Mouse (Mus musculus): ENCODE results near the gene Fcgr1. TPM values are rescaled to one million over a fixed set of nuclear protein-coding genes. Genes with fewer than 3 reads are reported as not detected.

Fcgr1 gene
- total RNA-seq, 2 experiments from 2014 or later = 15.7 to 24.5 TPM

- ATAC-seq (ENCODE audit: poor library complexity, severe bottlenecking) = no peak
These were observed 19.9 kb downstream of the Fcgr1 start for GRCm38 (mm10) chr3:96273591-96274465.

GRCm38 (mm10) chr3:96269511-96270474 lies 24.0 kb downstream of the Fcgr1 start, which contains the start of gene Hist2h2bb:
Gene Hist2h2bb (plus strand): TSS chr3:96269752.
- peak; percentile 87 for ATAC-seq (ENCODE audit: poor library complexity, severe bottlenecking)

- ATAC-seq (ENCODE audit: poor library complexity, severe bottlenecking) = peak; percentile 22
These were observed 24.9 kb downstream of the Fcgr1 start for GRCm38 (mm10) chr3:96268776-96269378.

DNA sequence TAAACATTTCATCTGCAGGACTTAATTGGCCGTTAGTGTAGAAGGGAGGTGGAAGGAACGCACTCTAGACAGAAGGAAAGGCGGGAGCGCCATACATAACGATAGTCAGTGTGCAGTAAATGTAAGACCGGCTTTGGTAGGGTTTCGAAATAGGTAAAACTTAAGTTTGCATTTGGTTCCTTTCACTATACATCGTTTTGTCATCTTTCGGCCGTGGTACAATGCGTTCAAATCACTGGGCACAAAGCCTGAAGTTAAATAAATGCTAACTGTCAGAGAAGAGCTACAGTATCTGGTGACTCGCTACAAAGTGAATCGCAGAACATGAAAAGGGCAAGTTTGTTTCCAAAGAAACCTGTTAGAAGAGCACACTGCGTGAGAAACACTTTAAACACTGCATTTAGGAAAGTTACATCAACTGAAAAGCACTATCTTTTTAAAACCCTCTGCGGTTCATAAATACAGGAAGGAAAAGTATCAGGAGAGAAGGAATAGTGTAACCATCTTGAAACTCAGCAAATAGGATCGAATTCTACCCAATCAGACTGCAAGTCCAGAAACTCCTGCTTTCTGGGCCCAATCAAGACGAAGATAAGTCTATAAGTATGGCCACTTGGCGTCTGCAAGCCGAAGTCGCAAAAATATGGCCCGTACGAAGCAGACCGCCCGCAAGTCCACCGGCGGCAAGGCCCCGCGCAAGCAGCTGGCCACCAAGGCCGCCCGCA lies 25.6 kb downstream of the Fcgr1 start, which contains the start of gene Hist2h3b:
Hist2h3b (plus strand) TSS at position 604 of the 725 bp plus-strand sequence.
- peak; percentile 50 for ATAC-seq (ENCODE audit: poor library complexity, severe bottlenecking)

- ATAC-seq (ENCODE audit: poor library complexity, severe bottlenecking) = no peak
These were observed 26.2 kb downstream of the Fcgr1 start for GRCm38 (mm10) chr3:96267541-96267940.

DNA sequence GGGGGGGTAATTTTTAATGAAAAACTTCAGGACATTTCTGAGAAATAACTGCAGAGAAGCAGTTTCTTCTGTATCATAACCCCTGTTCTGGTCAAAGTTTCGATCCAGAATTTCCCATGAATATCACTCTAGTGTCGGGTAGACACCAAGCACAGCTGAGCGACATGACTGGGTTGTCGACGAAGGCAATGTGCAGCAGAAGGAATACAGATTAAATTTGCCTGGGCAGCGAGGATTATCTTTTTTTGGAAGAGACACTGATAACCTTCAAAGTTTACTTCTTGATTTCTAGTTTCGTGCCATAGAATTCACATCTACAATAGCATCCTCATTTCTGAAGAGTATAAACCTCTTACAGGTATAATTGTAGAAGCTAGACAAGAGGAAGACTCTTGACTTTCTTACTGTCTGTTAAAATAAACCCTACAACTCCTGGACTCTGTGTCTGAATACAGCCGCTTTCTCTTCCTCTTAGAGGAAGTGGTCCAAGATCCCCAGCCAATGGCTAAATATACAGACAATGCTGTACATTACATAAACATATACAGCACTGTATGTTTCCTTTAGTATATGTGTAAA lies 27.5 kb downstream of the Fcgr1 start:
- ATAC-seq (ENCODE audit: poor library complexity, severe bottlenecking) = no peak

DNA sequence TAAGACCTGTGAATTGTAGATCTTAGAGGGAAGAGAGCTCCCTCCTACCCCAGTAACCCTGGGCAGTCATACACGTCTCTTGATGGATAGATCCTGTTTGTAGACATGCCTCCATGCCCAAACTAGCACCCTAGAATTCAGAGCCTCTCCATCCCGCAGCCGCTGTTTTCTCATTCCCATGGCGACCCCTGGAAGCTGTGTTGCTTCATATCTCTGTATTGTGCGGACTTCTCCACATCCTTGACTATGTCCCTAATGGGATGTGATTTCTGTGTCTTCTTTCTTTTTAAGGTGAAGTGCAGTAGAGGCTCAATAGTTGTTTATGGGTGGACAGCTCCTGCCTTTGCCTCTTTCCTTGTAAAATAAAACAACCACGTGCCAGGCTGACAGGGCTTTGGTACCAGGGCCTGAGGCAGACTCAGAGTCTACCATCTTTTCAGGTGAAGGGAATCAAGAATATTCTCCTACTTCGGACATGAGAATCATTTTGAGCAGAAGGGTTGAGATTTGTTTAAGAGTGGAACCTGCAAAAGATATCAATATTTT lies 29.3 kb downstream of the Fcgr1 start:
- no peak for ATAC-seq (ENCODE audit: poor library complexity, severe bottlenecking)

- ATAC-seq (ENCODE audit: poor library complexity, severe bottlenecking) = 0 out of 2 replicates have a peak, but pooled peaks have one; percentile 7
These were observed 30.0 kb downstream of the Fcgr1 start for GRCm38 (mm10) chr3:96263558-96264403.

DNA sequence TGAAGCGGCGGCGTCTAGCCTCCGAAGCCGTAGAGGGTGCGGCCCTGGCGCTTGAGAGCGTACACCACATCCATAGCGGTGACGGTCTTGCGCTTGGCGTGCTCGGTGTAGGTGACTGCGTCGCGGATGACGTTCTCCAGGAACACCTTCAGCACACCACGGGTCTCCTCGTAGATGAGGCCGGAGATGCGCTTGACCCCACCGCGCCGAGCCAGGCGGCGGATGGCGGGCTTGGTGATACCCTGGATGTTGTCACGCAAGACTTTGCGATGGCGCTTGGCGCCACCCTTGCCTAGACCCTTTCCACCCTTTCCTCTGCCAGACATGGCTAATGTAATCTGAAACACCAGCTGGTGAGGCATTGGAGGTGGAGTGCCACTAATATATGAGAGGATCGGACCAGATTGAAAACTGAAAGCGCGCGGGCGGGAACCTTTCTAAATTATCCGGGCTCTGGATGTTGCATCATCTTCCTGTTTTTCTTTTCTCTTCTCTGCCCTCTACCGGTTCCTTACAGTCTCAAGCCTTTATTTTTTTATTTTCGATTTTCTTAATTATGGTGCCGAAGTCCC lies 30.7 kb downstream of the Fcgr1 start, which contains the start of gene Hist2h4:
Hist2h4 (minus strand) TSS at position 333 of the 572 bp plus-strand sequence.
- ATAC-seq (ENCODE audit: poor library complexity, severe bottlenecking) = peak; percentile 79

DNA sequence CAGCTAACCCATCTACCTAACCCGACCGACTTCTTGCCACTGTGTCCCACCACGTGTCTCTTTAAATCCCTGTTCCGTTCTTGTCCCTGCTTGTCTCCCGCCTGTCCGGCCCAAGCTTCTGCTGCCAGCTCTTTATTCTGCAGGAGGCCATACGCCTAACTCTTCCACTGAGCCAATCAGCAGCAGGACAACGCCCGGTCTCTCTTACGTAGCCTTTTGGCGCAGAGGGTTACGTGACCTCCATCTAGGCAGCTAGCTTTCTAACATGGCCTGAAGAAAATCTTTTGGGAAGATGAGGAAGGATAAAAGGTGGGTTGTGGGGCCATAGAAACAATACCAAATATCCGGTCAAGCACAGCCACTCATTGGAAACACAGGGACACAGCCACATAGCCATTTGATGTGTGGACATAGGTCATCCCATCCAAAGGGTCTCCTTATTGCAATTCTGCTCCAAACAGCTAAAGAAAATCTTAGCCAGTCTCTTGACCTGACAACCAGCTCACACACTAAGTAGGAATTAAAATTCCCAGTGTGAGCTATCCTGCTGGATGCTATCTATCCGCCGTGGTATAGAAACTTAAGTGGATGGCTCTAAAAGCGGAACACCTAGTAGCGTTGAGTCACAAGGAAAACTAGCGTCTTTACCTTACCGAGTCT lies 31.4 kb downstream of the Fcgr1 start:
- peak; percentile 79 for ATAC-seq (ENCODE audit: poor library complexity, severe bottlenecking)

- no peak for ATAC-seq (ENCODE audit: poor library complexity, severe bottlenecking)
These were observed 32.1 kb downstream of the Fcgr1 start for GRCm38 (mm10) chr3:96261623-96262022.

DNA sequence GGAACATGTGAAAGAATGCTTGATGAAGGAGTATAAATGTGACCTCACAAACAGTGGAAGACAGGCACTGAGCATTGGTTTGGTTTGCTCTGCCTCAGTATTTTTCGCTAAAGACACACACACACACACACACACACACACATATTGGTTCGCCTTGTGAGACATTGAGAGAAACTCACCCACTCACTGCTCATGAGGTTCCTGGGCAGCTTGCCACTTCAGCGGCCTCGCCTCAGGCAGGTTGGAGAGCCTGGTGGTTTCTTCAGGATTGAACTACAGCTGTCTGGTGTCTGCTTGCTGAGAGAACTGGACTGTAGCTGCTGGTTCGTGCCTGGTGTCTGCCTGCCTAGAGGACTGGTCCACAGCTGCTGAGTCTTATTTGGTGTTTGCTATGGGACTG lies 33.5 kb downstream of the Fcgr1 start:
- no peak for ATAC-seq (ENCODE audit: poor library complexity, severe bottlenecking)

- ATAC-seq (ENCODE audit: poor library complexity, severe bottlenecking) = no peak
These were observed 36.6 kb downstream of the Fcgr1 start for GRCm38 (mm10) chr3:96257190-96257589.

DNA sequence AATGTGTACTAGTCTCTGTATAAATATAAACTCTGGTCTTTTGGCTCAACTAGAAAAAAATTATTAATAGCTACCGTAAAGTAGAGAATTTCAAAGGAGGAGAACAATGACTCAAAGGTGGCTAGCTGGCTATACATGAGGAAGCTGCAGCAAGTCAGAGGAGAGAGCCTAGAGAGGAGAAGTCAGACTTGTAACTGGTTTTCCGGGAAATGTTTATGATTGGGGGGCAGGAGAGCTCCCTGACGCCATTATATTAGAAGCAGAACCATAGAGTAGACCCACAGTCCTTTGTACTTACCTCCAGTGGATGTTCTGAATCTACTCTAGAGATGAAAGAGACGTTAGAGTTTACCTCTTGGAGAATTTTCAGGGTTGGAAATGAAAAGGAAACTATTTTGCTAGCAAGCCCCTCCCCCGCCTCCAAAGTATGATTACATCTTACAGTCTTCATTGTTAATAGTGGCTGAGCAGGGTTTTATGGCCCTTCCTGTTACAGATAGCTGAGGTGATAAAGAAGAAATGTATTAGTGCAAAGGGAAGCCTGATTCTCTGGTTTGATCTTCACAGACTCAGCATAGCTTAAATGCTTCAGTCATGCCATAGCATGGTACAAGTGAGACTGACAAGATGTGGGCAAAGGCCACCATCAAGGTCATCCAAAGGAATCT lies 37.7 kb downstream of the Fcgr1 start:
- ATAC-seq (ENCODE audit: poor library complexity, severe bottlenecking) = no peak

DNA sequence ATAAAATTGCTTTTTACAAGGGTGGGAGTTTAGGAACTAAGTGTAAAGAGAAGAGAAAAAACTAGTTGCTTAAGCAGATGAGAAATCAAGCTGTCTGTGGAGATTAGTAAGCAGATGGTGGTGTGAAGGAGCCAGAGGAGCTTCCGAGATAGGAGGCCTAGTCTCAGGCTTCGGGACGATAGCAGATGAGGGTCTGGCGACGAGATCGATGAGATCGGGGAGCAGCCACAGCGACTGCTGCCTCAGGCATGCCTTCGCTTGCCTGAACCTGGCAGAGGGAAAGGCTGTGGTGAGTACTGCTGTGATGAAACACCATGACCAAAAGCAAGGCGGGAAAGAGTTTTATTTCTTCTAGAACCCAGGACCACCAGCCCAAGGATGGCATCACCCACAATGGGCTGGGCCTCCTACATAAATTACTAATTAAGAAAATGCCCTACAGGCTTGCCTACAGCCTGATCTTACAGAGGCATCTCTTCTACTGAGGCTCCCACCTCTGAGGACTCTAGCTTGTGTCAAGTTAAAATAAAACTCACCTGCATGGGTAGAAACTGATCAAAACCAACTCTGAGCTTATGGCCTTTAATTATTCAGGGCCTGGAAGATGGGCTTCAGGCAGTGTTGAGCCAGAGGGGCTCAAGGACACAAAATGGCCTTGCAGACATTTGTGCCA lies 39.0 kb downstream of the Fcgr1 start:
- 0 out of 2 replicates have a peak, but pooled peaks have one; percentile 26 for ATAC-seq (ENCODE audit: poor library complexity, severe bottlenecking)

- ATAC-seq (ENCODE audit: poor library complexity, severe bottlenecking) = peak; percentile 64
These were observed 42.0 kb downstream of the Fcgr1 start for GRCm38 (mm10) chr3:96251787-96252186.
